Mouse (Mus musculus) heart, postnatal 14 days (tissue): ENCODE data around the gene Pkn2. TPM values are rescaled to one million over a fixed set of nuclear protein-coding genes. Genes with fewer than 3 reads are reported as not detected.

Source experiments
- DNase-seq, 2 experiments: peaks; one replicate each; pipeline ENCODE4 v3.0.0; 2021 to 2022
- intact Hi-C: fragments of 180-260 bp; cut with DNase I; formaldehyde crosslinking; loops from one replicate; pipeline ENCODE4 v1.15.1; 2025
- long read RNA-seq, 2 experiments: library from polyadenylated mRNA; stranded (forward); transcript quantifications; one replicate each; pipeline ENCODE4 v2.0.0; 2021
- total RNA-seq, 2 experiments: library from RNA; stranded (reverse); gene quantifications; 2 replicates each; pipeline ENCODE4 v1.2.3; 2021

The Pkn2 gene
- 10 to 100 TPM; 41.3 to 44.4 TPM for total RNA-seq
- long read RNA-seq, experiment 1, full-length matches to known transcripts, result 9 of 17 reads
- long read RNA-seq, experiment 1, partial matches to known transcripts, result 5 of 17 reads
- long read RNA-seq, experiment 1, other reads (novel, unspliced or antisense), result 3 of 17 reads
- long read RNA-seq, experiment 2, full-length matches to known transcripts, result 9 of 12 reads
- long read RNA-seq, experiment 2, partial matches to known transcripts, result 3 of 12 reads
- long read RNA-seq, experiment 2, other reads (novel, unspliced or antisense), result 0 of 12 reads

DNA sequence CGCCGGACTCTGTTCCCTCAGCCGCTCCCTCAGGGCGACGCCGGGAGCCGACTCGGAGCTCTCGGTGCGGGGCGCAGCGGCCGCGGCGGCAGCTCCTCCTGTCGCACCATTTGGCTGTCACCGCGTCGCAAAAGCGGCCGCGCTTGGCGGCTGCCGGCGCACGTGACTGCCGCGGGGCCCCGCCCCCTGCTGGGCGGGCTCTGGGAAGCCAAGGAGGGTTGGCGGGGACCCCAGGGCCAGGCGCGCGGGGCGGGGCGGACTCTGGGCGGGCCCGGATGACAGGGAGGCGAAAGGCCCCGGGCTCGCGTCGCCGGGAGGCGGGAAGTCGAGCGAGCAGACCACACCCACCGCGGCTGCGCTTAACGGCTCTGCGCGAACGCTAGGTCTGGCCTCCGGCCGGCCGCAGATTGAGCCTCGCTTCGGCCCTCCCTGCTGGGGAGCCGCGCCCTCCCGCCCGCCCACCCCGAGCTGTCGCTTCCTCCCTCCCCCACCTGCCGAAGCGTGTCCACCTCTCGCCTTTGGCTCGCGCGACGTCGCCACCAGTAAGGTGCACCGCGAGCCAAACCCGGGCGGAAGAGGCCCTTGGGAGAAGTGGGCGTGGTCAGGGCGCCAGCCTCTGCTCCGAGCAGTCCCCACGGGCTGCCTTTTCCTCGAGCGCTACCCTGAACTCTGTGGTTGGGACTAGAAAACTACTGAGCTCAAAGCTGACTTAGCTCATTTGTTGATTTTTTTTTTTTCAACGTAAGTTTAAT lies at the start of gene Pkn2:
Gene Pkn2, minus strand, starts transcription at position 133 of the 752 bp plus-strand sequence.
- intact Hi-C loops, result loop anchor here (2.0 to 5.0 kb wide), 2 partner anchors 40 to 117 kb away; partner anchors contain the start of gene Gtf2b
- DNase-seq, result peak; percentile 99 to 100

DNA sequence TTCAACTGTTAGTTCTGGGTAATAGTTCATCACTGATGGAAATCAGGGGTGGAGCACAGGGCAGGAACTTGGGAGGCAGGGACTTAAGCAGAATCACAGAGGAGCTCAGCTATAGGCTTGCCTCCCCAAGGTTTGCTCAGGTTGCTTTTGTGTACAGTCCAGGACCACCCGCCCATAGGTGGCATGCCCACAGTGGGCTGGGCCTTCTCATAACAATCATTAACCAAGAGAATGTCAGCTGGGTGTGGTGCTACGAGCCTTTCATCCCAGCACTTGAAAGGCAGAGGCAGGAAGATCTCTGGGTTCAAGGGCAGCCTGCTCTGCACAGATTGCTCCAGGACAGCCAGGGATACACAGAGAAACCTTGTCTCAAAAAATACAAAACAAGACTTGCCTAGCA lies 48.1 kb upstream of the Pkn2 start:
- no peak for DNase-seq
- intact Hi-C loops, result loop anchor here (5.0 kb wide), 1 partner anchor 158 kb away; no protein-coding TSS in a partner anchor

DNA sequence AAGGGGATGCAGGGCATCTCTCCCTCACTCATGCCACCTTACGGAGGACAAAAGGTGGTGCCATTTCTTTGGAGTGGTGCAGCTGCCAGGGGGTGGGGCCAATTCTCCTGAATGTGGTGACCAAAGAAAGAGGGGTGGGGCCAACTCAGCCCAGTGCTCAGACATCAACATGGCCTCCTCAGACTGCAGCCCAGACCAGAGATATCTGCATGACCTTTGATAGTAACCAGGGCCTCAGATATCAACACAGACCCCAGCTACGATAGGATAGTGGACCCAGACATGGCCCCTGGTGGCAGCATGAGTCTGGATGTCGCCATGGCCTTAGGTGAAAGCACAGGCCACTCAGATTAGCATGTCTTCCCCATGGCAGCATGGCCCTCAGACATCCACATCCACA lies 45.5 kb upstream of the Pkn2 start:
- intact Hi-C loops, result loop anchor here (5.0 kb wide), 1 partner anchor 155 kb away; no protein-coding TSS in a partner anchor
- DNase-seq, result no peak

DNA sequence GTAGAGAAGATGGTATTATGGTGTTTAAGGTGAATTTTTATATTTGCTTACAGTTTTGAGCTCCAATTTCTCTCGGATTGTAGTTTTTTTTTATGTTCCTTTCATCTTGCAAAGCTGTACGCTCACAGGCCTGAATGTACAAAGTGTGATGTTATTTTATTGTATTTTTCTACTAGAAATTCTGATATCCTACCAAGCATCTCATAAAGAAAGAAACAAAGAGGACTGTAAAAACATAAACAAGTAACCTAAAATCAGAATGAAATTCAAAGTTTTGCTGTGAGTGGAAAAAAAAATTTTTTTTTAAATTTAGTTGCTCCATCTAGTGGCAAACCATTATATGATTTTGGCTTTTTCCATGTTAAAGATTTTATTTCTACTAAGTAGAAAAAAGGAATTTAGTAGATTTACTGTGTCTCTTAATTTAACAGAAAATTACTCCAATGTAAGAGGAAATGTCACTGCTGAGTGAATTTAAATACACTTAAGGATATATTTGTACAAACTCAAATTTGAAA lies 43.1 kb upstream of the Pkn2 start:
- intact Hi-C loops, result loop anchor here (5.0 kb wide), 1 partner anchor 153 kb away; no protein-coding TSS in a partner anchor
- DNase-seq, result no peak

DNA sequence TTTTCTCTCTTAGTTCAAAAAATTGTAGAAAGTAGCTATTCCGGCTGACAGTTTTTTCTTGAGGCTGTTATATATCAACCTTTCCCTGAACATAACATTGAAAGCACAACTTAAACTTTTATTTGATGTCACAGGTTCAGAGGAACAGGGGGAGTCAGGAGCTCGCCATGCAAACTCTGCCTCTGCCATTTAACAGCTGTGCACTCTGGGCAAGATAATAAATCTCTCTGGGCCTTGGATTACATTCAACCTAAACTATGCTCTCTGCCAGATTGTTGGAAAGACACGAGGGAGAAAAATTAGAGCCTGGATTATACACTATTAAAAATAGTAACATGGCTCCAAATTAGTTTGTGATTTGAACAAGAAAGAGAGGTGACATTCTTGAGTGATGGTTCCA lies 37.3 kb upstream of the Pkn2 start:
- intact Hi-C loops, result no loop called here
- no peak for DNase-seq

DNA sequence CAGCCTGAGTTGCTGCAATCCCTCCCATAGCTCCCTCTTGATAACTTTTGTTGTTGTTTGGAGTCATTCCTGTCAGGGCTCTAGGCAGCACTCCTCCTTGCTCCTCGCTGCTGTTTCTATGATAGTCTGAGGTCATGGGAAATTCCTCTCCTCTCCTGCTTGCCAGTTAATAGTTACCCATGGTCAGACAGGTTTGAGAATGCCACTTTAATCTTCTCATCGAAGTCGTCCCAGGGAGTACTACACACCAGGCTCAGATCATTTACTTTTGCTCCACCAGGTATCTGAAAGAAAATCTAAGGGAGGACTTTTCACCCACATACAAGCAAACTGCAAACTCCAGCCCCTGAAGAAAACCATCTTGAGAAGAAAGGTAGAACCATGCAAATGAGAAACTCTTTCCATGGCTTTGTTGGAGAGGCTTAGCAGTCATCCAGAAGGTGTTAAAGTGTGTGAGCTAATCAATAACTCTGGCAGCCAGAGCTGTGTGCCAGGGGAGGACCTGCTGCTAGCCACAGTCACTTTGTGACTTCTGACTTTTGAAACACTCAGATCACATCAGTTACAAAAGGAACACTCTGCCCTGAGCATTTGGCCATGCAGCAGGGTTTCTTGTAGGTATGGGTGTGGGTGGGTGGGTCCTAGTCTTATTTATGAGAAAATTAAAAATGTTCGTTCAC lies 36.1 kb upstream of the Pkn2 start:
- intact Hi-C loops, result no loop called here
- DNase-seq, result no peak

DNA sequence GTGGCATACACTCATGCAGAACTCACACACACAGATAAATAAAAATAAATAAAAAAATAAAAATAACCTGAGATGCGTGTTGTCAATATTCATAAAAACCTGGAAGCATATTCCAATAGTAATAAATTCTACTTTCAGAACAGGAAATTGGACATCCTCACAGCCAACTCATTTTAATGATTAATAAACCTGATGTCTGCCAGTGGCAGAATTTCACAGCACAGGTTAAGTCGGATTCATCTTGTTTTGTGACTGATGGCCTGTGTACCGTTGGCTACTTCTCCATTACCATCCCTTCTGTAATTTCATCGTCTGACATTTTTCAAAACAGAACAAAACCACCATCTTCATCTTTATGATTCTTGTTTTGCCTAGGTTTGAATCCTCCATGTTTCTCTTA lies 35.4 kb upstream of the Pkn2 start:
- intact Hi-C loops, result no loop called here
- DNase-seq, result no peak

DNA sequence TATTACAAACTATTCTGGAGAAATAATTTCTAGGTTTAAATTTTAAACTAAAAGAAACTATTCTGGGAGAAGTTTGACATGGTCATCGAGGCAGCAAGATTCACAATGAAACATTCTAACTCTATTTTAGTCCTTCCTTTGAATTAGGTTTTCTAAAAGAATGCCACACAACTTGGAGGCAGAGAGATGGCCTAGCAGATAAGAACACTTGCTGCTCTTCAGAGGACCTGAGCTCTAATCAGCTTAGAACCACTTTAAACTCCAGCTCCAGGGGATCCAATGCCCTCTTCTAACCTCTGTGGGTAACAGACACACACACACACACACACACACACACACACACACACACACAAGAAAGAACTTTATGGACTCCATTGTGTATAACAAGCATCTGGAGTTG lies 31.5 kb upstream of the Pkn2 start:
- no peak for DNase-seq
- intact Hi-C loops, result no loop called here

DNA sequence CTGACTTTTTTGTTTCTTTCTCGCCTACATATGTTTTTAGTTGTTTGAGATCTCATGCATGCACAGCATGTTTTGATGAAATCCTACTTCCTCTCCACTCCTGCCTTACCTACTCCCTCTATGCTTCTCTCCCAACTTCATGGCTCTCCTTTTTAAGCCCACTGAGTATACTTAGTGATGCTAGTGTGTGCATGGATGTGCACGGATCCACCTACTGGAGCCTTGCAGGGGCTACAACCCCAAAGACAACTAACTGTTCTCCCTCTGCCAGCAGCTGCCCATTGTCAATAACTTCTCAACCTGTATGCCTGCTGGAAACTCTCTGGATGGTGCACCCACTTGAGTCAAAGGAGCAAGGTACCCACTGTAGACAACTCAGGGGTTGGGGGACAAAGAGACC lies 17.9 kb upstream of the Pkn2 start:
- DNase-seq, result no peak
- intact Hi-C loops, result no loop called here

DNA sequence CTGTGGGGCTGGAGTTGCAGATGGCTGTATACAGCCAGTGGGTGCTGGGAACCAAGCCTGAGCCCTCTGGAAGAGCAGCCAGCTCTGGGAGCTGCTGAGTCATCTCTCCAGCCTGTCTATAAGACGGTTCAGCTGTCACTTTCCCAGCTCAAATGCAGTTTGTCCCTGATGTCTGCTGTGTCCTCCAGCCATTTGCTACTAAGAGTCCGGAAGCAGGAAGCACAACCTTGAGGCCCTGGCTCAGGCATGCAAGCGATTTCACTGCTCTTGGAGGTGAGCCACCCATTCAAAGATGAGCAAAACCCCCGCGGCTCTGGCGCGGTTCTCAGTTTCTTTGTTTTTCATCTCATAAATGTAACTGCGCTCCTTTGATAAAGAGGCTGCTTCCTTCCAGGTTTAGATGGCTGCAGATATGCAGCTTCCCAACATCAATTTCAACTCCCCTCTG lies 17.2 kb upstream of the Pkn2 start:
- intact Hi-C loops, result no loop called here

DNA sequence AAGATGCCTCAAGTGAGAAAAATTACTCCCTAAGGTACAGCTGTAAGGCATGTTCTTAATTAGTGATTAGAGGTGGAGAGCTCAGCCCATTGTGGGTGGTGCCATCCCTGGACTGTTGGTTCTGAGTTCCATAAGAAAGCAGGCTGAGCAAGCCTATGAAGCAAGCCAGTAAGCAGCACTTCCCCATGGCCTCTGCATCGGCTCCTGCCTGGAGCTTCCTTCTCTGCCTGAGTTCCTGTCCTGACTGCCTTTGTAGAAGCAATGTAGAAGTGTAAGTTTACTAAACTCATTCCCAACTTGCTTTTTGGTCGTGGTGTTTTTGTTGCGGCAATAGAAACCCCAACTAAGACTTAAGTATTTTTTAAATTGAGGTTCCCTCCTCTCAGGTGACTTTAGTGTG lies 8.6 kb upstream of the Pkn2 start:
- DNase-seq, result no peak
- intact Hi-C loops, result no loop called here

More for the DNA sequence above, 17.2 kb upstream of the Pkn2 start:
- peak; percentile 15 to 22 for DNase-seq

DNA sequence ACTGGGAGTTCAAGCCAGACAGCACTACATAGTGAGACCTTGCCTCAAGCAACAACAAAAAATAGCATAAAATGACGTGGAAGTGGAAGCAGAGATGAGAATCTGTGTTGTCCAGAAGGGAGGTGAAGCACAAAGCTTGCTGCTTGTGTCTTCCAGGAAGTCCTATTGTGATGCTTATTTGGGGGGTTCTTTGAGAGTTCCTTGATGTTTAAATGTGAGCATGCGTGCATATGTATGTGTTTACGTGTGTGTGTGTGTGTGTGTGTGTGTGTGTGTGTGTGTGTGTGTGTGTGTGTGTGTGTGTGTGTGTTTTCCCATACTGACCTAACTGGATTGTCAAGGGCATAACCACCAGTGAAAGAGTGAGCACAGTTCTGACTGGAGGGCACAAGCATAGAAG lies 5.2 kb upstream of the Pkn2 start:
- no peak for DNase-seq
- intact Hi-C loops, result loop anchor here (5.0 kb wide), 1 partner anchor 75 kb away; no protein-coding TSS in a partner anchor

DNA sequence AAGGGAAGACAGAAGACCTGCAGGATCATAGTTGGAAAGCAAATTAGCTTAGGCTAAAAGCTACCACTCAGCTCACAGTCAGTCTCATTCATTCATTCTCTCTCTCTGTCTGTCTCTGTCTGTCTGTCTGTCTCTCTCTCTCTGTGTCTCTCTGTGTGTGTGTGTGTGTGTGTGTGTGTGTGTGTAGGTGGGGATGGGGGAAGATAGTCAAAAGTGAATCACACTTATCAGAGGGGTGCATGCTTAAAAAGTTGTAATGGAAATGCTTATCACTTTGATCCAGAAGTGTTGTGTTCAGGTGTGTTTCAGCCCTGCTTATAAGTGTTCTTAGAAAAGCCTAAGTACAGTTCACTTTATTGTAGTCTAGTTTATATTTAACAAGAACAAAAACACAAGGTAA lies 2.8 kb upstream of the Pkn2 start:
- intact Hi-C loops, result loop anchor here (5.0 kb wide), 1 partner anchor 42 kb away; no protein-coding TSS in a partner anchor
- no peak for DNase-seq

DNA sequence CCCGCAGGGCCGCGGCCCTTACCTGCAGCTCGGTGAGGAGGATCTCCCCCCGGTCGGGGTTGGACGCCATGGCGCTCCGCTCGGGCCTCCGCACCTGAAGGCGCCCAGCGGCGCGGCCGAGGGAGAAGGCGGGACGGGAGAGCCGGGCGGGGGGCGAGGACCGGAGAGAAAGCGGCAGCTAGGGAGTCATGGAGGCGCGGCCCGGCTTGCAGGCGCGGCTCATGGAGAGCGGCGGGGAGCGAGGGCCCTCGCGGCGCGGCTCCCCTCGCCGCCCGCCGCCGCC lies 274 bp downstream of the Pkn2 start:
- intact Hi-C loops, result loop anchor here (5.0 kb wide), 1 partner anchor 39 kb away; no protein-coding TSS in a partner anchor
- no peak for DNase-seq

DNA sequence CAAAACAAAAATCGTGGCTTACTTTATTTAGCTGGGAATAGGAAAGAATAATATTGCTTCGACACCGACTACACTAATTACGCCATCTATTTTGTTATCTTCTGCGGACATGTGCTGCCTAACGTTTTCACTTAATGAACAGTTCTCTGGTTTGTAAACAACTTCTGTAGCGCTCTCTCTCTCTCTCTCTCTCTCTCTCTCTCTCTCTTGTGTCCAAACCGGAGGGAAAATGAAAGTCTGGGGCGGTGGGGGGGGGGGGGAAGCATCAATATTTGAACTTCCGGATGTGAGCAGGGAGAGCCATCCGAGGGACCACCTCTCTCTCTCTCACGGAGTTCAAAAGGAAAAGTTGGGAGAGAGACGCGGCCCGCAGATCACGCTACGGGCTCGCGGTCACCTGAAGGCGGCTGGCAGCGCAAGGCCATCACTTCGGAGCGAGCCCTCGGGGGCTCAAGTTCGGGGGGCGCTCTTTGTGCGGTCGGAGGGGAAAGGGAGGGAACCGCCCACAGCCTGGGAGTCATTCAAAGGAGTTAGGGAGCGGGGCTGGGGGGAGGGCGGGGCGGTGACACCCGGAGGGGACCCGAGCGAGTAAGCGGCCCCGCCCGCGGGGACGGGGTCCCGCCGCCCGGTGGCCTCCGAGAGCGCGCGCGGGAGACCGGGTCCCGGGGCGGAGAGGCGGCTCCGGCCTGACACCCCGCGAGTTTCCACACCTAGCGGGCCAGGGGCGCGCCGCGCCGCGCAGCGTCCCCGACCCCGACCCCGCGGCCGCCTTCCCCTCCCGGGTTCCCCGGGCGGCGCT lies 815 bp downstream of the Pkn2 start:
- intact Hi-C loops, result loop anchor here (5.0 kb wide), 1 partner anchor 39 kb away; no protein-coding TSS in a partner anchor
- DNase-seq, result peak in 1 of 2 experiments; percentile 60

DNA sequence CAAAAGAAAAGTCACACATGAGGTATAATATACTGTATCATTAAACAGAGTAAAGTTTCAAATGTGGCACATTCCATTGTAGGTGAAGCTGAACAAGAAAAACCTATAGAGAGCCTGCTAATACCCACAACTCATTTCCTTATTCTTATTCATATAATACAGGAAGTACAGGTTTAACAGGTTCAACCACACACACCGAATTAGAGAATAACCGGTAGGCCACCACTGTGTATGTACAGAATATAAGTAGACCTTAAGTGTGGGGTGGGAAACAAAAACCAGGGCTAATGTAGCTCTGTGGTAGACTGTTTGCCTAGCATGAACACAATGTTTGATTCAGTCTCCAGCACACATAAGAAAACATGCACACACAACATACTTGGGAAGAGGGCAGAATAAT lies 18.6 kb downstream of the Pkn2 start:
- no peak for DNase-seq
- intact Hi-C loops, result no loop called here

DNA sequence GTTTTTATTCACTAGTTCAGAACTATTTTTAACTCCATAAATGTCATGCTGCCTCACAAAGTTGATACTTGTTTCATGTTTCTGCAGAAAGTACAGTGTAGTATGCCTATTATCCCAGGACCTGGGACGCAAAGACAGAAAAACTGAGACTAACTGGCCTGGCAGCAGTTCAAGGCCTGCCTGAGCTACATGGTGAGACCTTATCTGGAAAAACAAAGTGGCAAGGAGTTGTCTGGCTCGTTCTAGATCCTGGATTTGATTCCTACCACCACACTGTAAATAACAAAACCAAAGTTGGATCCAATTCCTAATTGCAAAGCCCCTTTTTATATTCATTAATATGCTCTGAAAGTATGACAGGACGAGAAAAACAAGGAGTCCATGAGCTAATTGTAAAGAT lies 25.0 kb downstream of the Pkn2 start:
- intact Hi-C loops, result no loop called here
- DNase-seq, result peak in 1 of 2 experiments; percentile 5

DNA sequence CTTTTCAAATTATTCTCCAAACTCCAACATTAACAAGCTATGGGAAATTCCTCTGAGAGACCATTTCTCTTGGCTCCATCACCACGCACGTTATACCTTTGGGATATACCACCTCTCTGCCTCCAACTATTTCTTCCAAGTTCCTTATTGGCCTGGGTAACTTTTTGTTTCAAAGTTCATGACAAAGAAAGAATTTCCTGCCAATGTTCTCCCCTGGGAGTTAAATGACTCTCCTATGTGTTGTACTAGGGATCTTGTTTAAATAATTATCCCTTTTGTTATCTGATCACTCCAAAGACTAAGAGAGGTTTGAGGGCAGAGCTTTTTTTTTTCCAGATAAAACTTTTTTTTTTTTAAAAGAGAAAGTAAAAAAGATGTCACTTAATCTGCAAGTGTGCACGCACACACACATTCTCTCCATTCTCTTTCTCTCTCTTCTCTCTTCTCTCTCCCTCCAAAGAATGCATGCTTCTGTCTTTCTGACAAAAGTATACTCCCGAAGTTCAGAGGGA lies 25.8 kb downstream of the Pkn2 start:
- intact Hi-C loops, result no loop called here
- no peak for DNase-seq

DNA sequence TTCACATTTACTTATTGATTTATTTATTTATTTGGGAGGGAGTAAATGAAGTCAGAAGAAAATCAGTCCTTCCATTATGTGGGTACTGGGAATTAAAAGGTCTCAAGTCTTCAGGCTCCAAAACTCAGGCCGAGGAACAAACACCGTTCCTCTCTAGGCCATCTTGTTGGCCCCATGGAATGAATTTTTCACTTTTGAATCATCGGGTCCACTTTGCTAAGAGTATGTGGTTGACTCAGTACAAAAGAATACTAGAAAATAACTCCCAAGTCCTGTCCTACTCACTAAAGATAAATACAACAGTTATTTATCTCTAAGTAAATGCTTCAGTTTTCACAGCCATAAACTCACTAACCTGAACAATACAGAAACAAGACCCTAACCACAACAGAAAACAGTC lies 28.9 kb downstream of the Pkn2 start:
- no peak for DNase-seq
- intact Hi-C loops, result no loop called here

DNA sequence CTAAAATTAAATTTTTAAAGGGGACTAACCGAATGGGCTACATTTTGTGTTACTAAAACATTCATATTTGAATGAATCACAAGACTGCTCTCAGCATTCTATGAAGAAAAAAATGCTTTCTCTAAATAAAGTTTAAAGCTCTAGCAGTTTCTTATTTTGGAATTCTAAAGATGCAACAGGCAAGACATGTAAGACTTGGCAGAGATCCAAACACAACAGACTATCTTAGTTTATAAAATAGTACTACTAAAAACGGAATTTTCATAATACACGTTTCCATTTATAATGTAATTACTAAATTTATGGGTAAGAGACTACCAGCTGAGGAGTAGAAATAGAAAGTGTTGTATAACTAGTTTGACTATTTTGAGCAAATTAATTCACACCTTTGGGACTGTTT lies 30.2 kb downstream of the Pkn2 start:
- DNase-seq, result no peak
- intact Hi-C loops, result no loop called here
